Mouse (Mus musculus): ENCODE data around the gene Stt3b. TPM values are rescaled to one million over a fixed set of nuclear protein-coding genes. Genes with fewer than 3 reads are reported as not detected.
A peak's percentile ranks its signal among the peaks of the same experiment; 100 is the strongest.

The Stt3b gene
- polyA plus RNA-seq, 1 experiment = 50.0 TPM

GRCm38 (mm10) chr9:115320156-115320555, 9.9 kb upstream of the Stt3b start:
- H3K27me3 ChIP-seq (ENCODE audit: control insufficient read depth, insufficient read depth, low read length) = no peaks in the 10 kb centered on the region
- no peak overlapping the region for H3K27ac ChIP-seq (ENCODE audit: control insufficient read depth, insufficient read depth, low read length)
- WGBS = 86% methylated on average over 4 of the region's 4 CpGs
- H3K4me1 ChIP-seq (replicated peaks; ENCODE audit: control insufficient read depth, insufficient read depth, low read length) = no peaks in the 10 kb centered on the region; the same call in 1 of the 2 replicates
- H3K4me3 ChIP-seq (ENCODE audit: control insufficient read depth, insufficient read depth, low read length) = no peak overlapping the region
- no peaks in the 10 kb centered on the region for H3K36me3 ChIP-seq (ENCODE audit: control insufficient read depth, insufficient read depth, low read length)
- TF ChIP-seq POLR2A (IDR thresholded peaks at IDR 0.05; ENCODE audit: control insufficient read depth, extremely low read depth, insufficient read depth, low read length, poor library complexity) (no peak), CTCF (IDR thresholded peaks at IDR 0.05; ENCODE audit: borderline replicate concordance, control insufficient read depth, extremely low read depth, insufficient read depth, low read length, poor library complexity) (no peak)
- no peak for DNase-seq

GRCm38 (mm10) chr9:115318621-115319375, 8.6 kb upstream of the Stt3b start:
- WGBS = 95% methylated on average over 6 of the region's 6 CpGs
- H3K4me3 ChIP-seq (ENCODE audit: control insufficient read depth, insufficient read depth, low read length) = no peak overlapping the region
- H3K4me1 ChIP-seq (replicated peaks; ENCODE audit: control insufficient read depth, insufficient read depth, low read length) = no peaks in the 10 kb centered on the region; the same call in 1 of the 2 replicates
- no peak overlapping the region for H3K27ac ChIP-seq (ENCODE audit: control insufficient read depth, insufficient read depth, low read length)
- H3K36me3 ChIP-seq (ENCODE audit: control insufficient read depth, insufficient read depth, low read length) = no peaks in the 10 kb centered on the region
- no peak for DNase-seq
- TF ChIP-seq CTCF (IDR thresholded peaks at IDR 0.05; ENCODE audit: borderline replicate concordance, control insufficient read depth, extremely low read depth, insufficient read depth, low read length, poor library complexity) (no peak), POLR2A (IDR thresholded peaks at IDR 0.05; ENCODE audit: control insufficient read depth, extremely low read depth, insufficient read depth, low read length, poor library complexity) (no peak)
- no peaks in the 10 kb centered on the region for H3K27me3 ChIP-seq (ENCODE audit: control insufficient read depth, insufficient read depth, low read length)

GRCm38 (mm10) chr9:115317049-115317448, 6.8 kb upstream of the Stt3b start:
- DNase-seq = no peak
- WGBS = 95% methylated on average over 5 of the region's 5 CpGs

GRCm38 (mm10) chr9:115314556-115314955, 4.3 kb upstream of the Stt3b start:
- no peak overlapping the region for H3K4me3 ChIP-seq (ENCODE audit: control insufficient read depth, insufficient read depth, low read length)
- no peak for DNase-seq
- no peaks in the 10 kb centered on the region for H3K36me3 ChIP-seq (ENCODE audit: control insufficient read depth, insufficient read depth, low read length)
- H3K27ac ChIP-seq (ENCODE audit: control insufficient read depth, insufficient read depth, low read length) = no peak overlapping the region
- 82% methylated on average over 10 of the region's 10 CpGs for WGBS
- no peaks in the 10 kb centered on the region for H3K4me1 ChIP-seq (replicated peaks; ENCODE audit: control insufficient read depth, insufficient read depth, low read length)
- H3K27me3 ChIP-seq (ENCODE audit: control insufficient read depth, insufficient read depth, low read length) = no peaks in the 10 kb centered on the region
- TF ChIP-seq POLR2A (IDR thresholded peaks at IDR 0.05; ENCODE audit: control insufficient read depth, extremely low read depth, insufficient read depth, low read length, poor library complexity) = no peak
- TF ChIP-seq CTCF (IDR thresholded peaks at IDR 0.05; ENCODE audit: borderline replicate concordance, control insufficient read depth, extremely low read depth, insufficient read depth, low read length, poor library complexity) = no peak

More at GRCm38 (mm10) chr9:115317049-115317448, 6.8 kb upstream of the Stt3b start:
- Histone ChIP-seq H3K27ac (ENCODE audit: control insufficient read depth, insufficient read depth, low read length) (no peak overlapping the region), H3K36me3 (ENCODE audit: control insufficient read depth, insufficient read depth, low read length) (no peaks in the 10 kb centered on the region), H3K27me3 (ENCODE audit: control insufficient read depth, insufficient read depth, low read length) (no peaks in the 10 kb centered on the region), H3K4me3 (ENCODE audit: control insufficient read depth, insufficient read depth, low read length) (no peak overlapping the region), H3K4me1 (replicated peaks; ENCODE audit: control insufficient read depth, insufficient read depth, low read length) (no peaks in the 10 kb centered on the region; the same call in 1 of the 2 replicates)
- no peak for TF ChIP-seq CTCF (IDR thresholded peaks at IDR 0.05; ENCODE audit: borderline replicate concordance, control insufficient read depth, extremely low read depth, insufficient read depth, low read length, poor library complexity)
- TF ChIP-seq POLR2A (IDR thresholded peaks at IDR 0.05; ENCODE audit: control insufficient read depth, extremely low read depth, insufficient read depth, low read length, poor library complexity) = no peak

- 93% methylated on average over 5 of the region's 5 CpGs for WGBS
Measured at GRCm38 (mm10) chr9:115313830-115314229, 3.6 kb upstream of the Stt3b start.

GRCm38 (mm10) chr9:115311223-115311520, 951 bp upstream of the Stt3b start:
- Histone ChIP-seq H3K36me3 (ENCODE audit: control insufficient read depth, insufficient read depth, low read length) (no peaks in the 10 kb centered on the region), H3K4me1 (replicated peaks; ENCODE audit: control insufficient read depth, insufficient read depth, low read length) (peaks cover 2% of the 10 kb centered on the region), H3K27ac (ENCODE audit: control insufficient read depth, insufficient read depth, low read length) (no peak overlapping the region), H3K27me3 (ENCODE audit: control insufficient read depth, insufficient read depth, low read length) (no peaks in the 10 kb centered on the region), H3K4me3 (ENCODE audit: control insufficient read depth, insufficient read depth, low read length) (no peak overlapping the region)
- 32% methylated on average over 5 of the region's 5 CpGs for WGBS
- DNase-seq = peak; percentile 20
- TF ChIP-seq CTCF (IDR thresholded peaks at IDR 0.05; ENCODE audit: borderline replicate concordance, control insufficient read depth, extremely low read depth, insufficient read depth, low read length, poor library complexity) = no peak
- TF ChIP-seq POLR2A (IDR thresholded peaks at IDR 0.05; ENCODE audit: control insufficient read depth, extremely low read depth, insufficient read depth, low read length, poor library complexity) = no peak

More at GRCm38 (mm10) chr9:115313830-115314229, 3.6 kb upstream of the Stt3b start:
- no peak for DNase-seq
- TF ChIP-seq POLR2A (IDR thresholded peaks at IDR 0.05; ENCODE audit: control insufficient read depth, extremely low read depth, insufficient read depth, low read length, poor library complexity) = no peak
- no peak for TF ChIP-seq CTCF (IDR thresholded peaks at IDR 0.05; ENCODE audit: borderline replicate concordance, control insufficient read depth, extremely low read depth, insufficient read depth, low read length, poor library complexity)
- no peaks in the 10 kb centered on the region for H3K4me1 ChIP-seq (replicated peaks; ENCODE audit: control insufficient read depth, insufficient read depth, low read length)
- no peak overlapping the region for H3K4me3 ChIP-seq (ENCODE audit: control insufficient read depth, insufficient read depth, low read length)
- H3K36me3 ChIP-seq (ENCODE audit: control insufficient read depth, insufficient read depth, low read length) = no peaks in the 10 kb centered on the region
- H3K27me3 ChIP-seq (ENCODE audit: control insufficient read depth, insufficient read depth, low read length) = no peaks in the 10 kb centered on the region
- no peak overlapping the region for H3K27ac ChIP-seq (ENCODE audit: control insufficient read depth, insufficient read depth, low read length)

Data from thymus, adult 2 months (tissue).